Mouse (Mus musculus) heart, postnatal 0 days (tissue): Measurements from ENCODE around the gene Prr15l. TPM values are rescaled to one million over a fixed set of nuclear protein-coding genes. Genes with fewer than 3 reads are reported as not detected.
A peak's percentile ranks its signal among the peaks of the same experiment; 100 is the strongest.

ENCODE experiments used
- ATAC-seq: fragments of 200-750 bp; cut with Nextera tagmentation; 2 replicates; pipeline ENCODE4 v1.8.0; 2017; ENCODE audit warnings: low read depth, moderate number of reproducible peaks, moderate library complexity; ENCODE audit not compliant: insufficient read depth
- DNase-seq: peaks from one replicate; pipeline ENCODE4 v3.0.0-alpha.2; 2016; ENCODE audit warnings: low spot score
- H3K27ac ChIP-seq: fragments of 300-500 bp; sonication (generic); 2 replicates; pipeline ENCODE4 v1.5.1; 2014; ENCODE audit warnings: low read depth, mild to moderate bottlenecking
- H3K27me3 ChIP-seq: fragments of 300-500 bp; sonication (generic); 2 replicates; pipeline ENCODE4 v1.6.1; 2014; ENCODE audit warnings: low read length, mixed read lengths; ENCODE audit not compliant: control insufficient read depth, insufficient read depth
- H3K36me3 ChIP-seq: fragments of 300-500 bp; sonication (generic); replicated peaks from 2 replicates; pipeline ENCODE4 v1.6.1; 2014; ENCODE audit warnings: low read length, mixed read lengths; ENCODE audit not compliant: control insufficient read depth, insufficient read depth
- H3K4me1 ChIP-seq: fragments of 300-500 bp; sonication (generic); 2 replicates; pipeline ENCODE4 v1.6.1; 2014; ENCODE audit warnings: antibody characterized with exemption; ENCODE audit not compliant: control insufficient read depth, insufficient read depth
- H3K4me2 ChIP-seq: fragments of 300-500 bp; sonication (generic); 2 replicates; pipeline ENCODE4 v1.6.1; 2014; ENCODE audit warnings: low read depth, mild to moderate bottlenecking, low read length, moderate library complexity
- H3K4me3 ChIP-seq: fragments of 300-500 bp; sonication (generic); 2 replicates; pipeline ENCODE4 v1.5.1; 2014; ENCODE audit warnings: low read depth, low read length
- H3K9ac ChIP-seq: fragments of 300-500 bp; sonication (generic); replicated peaks from 2 replicates; pipeline ENCODE4 v1.6.1; 2014; ENCODE audit warnings: low read depth, low read length, mixed read lengths
- H3K9me3 ChIP-seq: fragments of 300-500 bp; sonication (generic); replicated peaks from 2 replicates; pipeline ENCODE4 v1.6.1; 2016; ENCODE audit warnings: low read length; ENCODE audit not compliant: control insufficient read depth
- CTCF ChIP-seq: IDR thresholded peaks from 2 replicates; pipeline ENCODE4 v1.5.1; 2016; ENCODE audit warnings: antibody characterized with exemption, control low read depth, low read depth
- EP300 ChIP-seq: IDR thresholded peaks from 2 replicates; pipeline ENCODE4 v1.6.1; 2016; ENCODE audit warnings: antibody characterized with exemption, low read depth
- whole genome bisulfite sequencing: fragments of 180-500 bp; shearing (Covaris S2); extraction: QIAGEN DNeasy Blood & Tissue Kit; methylation state at CpG from one replicate; pipeline ENCODE4 v1.1.7; 2014; 5-methylcytosine and 5-hydroxymethylcytosine counted together
- polyA plus RNA-seq: library from polyadenylated mRNA; unstranded; fragments of >200 nt; fragmentation: Nextera tagmentation; extraction: Ambion mirVana; gene quantifications from 2 replicates; pipeline ENCODE4 v1.2.1, GENCODE M21; 2015
- total RNA-seq: library from RNA; depleted of rRNA; stranded (reverse); fragments of >200 nt; gene quantifications from 2 replicates; pipeline ENCODE4 v1.2.3, GENCODE M21; 2014; ENCODE audit warnings: low replicate concordance

The Prr15l gene
- total and polyA plus RNA-seq, 2 experiments from 2014 or later = 1.2 TPM; not detected in 1

- Histone ChIP-seq H3K36me3 (peaks cover under 1% of the 10 kb centered on the region; the same call in 1 of the 2 replicates), H3K9ac (no peak overlapping the region), H3K27ac (no peak overlapping the region), H3K4me3 (no peak overlapping the region), H3K4me1 (peaks cover 12% of the 10 kb centered on the region), H3K4me2 (no peak overlapping the region), H3K9me3 (no peaks in the 10 kb centered on the region), H3K27me3 (no peaks in the 10 kb centered on the region)
- DNase-seq (no peak), ATAC-seq (no peak)
- TF ChIP-seq CTCF = no peak
- TF ChIP-seq EP300 = no peak
- WGBS = 82% methylated on average over 9 of the region's 9 CpGs
Observed at GRCm38 (mm10) chr11:96946498-96946897, 18.6 kb downstream of the Prr15l start.

- Histone ChIP-seq H3K4me3 (no peak overlapping the region), H3K9ac (no peak overlapping the region), H3K27ac (no peak overlapping the region), H3K4me1 (peaks cover 12% of the 10 kb centered on the region), H3K36me3 (peaks cover 14% of the 10 kb centered on the region), H3K9me3 (no peaks in the 10 kb centered on the region), H3K4me2 (no peak overlapping the region), H3K27me3 (no peaks in the 10 kb centered on the region)
- ATAC-seq (no peak), DNase-seq (no peak)
- TF ChIP-seq CTCF (no peak), EP300 (no peak)
- WGBS = 65% methylated on average over 4 of the region's 4 CpGs
Observed at GRCm38 (mm10) chr11:96947849-96948248, 19.9 kb downstream of the Prr15l start.

GRCm38 (mm10) chr11:96950767-96951166 is 22.9 kb downstream of the Prr15l start:
- DNase-seq = no peak
- Histone ChIP-seq H3K4me1 (no peaks in the 10 kb centered on the region), H3K9me3 (no peaks in the 10 kb centered on the region), H3K4me3 (no peak overlapping the region), H3K4me2 (no peak overlapping the region), H3K9ac (no peak overlapping the region), H3K36me3 (peaks cover 43% of the 10 kb centered on the region), H3K27me3 (no peaks in the 10 kb centered on the region), H3K27ac (no peak overlapping the region)
- TF ChIP-seq CTCF (0 out of 2 replicates have a peak, but pooled peaks have one; percentile 26), EP300 (no peak)
- ATAC-seq = no peak
- WGBS = 96% methylated on average over 3 of the region's 3 CpGs

DNA sequence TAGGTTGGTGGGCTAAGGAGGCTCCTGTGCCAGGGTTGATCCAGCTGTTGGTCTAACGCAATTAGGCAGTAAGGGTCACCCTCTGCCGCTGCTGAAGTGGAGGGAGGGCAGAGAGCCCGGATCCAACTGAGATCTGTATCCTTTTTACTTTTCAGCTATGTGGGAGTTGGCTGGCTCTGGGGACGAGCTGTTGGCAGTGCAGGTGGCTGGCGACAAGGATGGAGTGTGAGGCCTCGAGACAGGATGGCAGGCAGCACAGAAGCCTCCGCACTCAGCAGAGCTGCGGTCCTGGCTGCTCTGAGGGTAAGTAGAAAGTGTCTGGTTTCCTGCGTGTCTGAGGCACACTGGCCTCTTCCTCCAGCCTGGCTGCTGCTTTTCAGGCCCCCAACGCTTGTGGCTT is 24.5 kb downstream of the Prr15l start:
- 75% methylated on average over 10 of the region's 10 CpGs for WGBS
- Histone ChIP-seq H3K4me1 (no peaks in the 10 kb centered on the region), H3K36me3 (peaks cover 59% of the 10 kb centered on the region), H3K9me3 (no peaks in the 10 kb centered on the region), H3K9ac (no peak overlapping the region), H3K27me3 (no peaks in the 10 kb centered on the region), H3K27ac (no peak overlapping the region), H3K4me3 (no peak overlapping the region), H3K4me2 (no peak overlapping the region)
- ATAC-seq (no peak), DNase-seq (no peak)
- TF ChIP-seq CTCF (no peak), EP300 (no peak)

GRCm38 (mm10) chr11:96952896-96953295 is 25.0 kb downstream of the Prr15l start:
- Histone ChIP-seq H3K4me2 (no peak overlapping the region), H3K27ac (no peak overlapping the region), H3K9ac (no peak overlapping the region), H3K36me3 (peaks cover 64% of the 10 kb centered on the region), H3K4me1 (no peaks in the 10 kb centered on the region), H3K9me3 (no peaks in the 10 kb centered on the region), H3K27me3 (no peaks in the 10 kb centered on the region), H3K4me3 (no peak overlapping the region)
- 63% methylated on average over 6 of the region's 6 CpGs for WGBS
- ATAC-seq (no peak), DNase-seq (no peak)
- TF ChIP-seq EP300 (no peak), CTCF (no peak)

- no peak overlapping the region for H3K9ac ChIP-seq
- no peak overlapping the region for H3K4me2 ChIP-seq
- no peaks in the 10 kb centered on the region for H3K4me1 ChIP-seq
- DNase-seq = no peak
- H3K36me3 ChIP-seq = peaks cover 75% of the 10 kb centered on the region
- ATAC-seq = no peak
- no peak overlapping the region for H3K4me3 ChIP-seq
- no peak for TF ChIP-seq CTCF
- no peak for TF ChIP-seq EP300
- WGBS = 85% methylated on average over 4 of the region's 4 CpGs
- no peaks in the 10 kb centered on the region for H3K9me3 ChIP-seq
- no peak overlapping the region for H3K27ac ChIP-seq
- no peaks in the 10 kb centered on the region for H3K27me3 ChIP-seq
Observed at GRCm38 (mm10) chr11:96955094-96955493, 27.2 kb downstream of the Prr15l start.
